Comparison of ENCODE assay signal across 24 mouse cellular contexts in genomic region chr6:17611352-17612010, GRCm38 (mm10). TPM values are rescaled to one million over a fixed set of nuclear protein-coding genes. Genes with fewer than 3 reads are reported as not detected.
A peak's percentile ranks its signal among the peaks of the same experiment; 100 is the strongest.
DNase-seq lines count a peak whose midpoint lies in the region; ATAC-seq and TF ChIP-seq lines count a peak whose summit lies in the region.
"Had no signal": no experiment of that assay in that cellular context is flagged by ENCODE, and none has a peak within 500 bp of the region (broad histone marks: within the 10 kb centered on the region; RNA-seq: fewer than 3 reads in every experiment).

No protein-coding gene starts in this region.

- in situ Hi-C loops in CH12.LX (cut with MboI; ENCODE audit: low pct_ligation_motif_present, low pct_unique_long_range_greater_than_20kb, low sequenced_read_pairs) = no loop called here

- peak; percentile 19; the same call in 1 of the 2 replicates for ATAC-seq in liver, postnatal 0 days
- peak; percentile 65 to 93; a peak in 2 of 4 replicates for ATAC-seq in hematopoietic stem cell, adult 5-6 weeks (replicated peaks in 1 of 2; ENCODE audit: insufficient read depth in 1 of 2, low FRiP score in 2 of 2, low TSS enrichment in 1 of 2, low read depth in 1 of 2, poor library complexity in 2 of 2, severe bottlenecking in 2 of 2)
- ATAC-seq in neutrophil, adult 5-6 weeks (ENCODE audit: extremely low read depth, insufficient number of reproducible peaks, low FRiP score, poor library complexity, severe bottlenecking) = peak; percentile 80
- ATAC-seq: forebrain, postnatal 0 days; inflammation-experienced regulatory T-cells, adult 6 months; midbrain, embryonic 15.5 days had no signal

- no peaks in the 10 kb centered on the region for H3K9me3 ChIP-seq in liver, postnatal 0 days (ENCODE audit: low read length)
- no peaks in the 10 kb centered on the region for H3K9me3 ChIP-seq in CH12.LX (replicated peaks; ENCODE audit: low read length)
- H3K9me3 ChIP-seq: forebrain, embryonic 10.5 days; hindbrain, embryonic 12.5 days; limb, embryonic 12.5 days; midbrain, embryonic 15.5 days; stomach, embryonic 15.5 days had no signal

- no peak for TF ChIP-seq EP300 in liver, postnatal 0 days (IDR thresholded peaks at IDR 0.05; ENCODE audit: low read depth)
- TF ChIP-seq EP300 in CH12.LX (IDR thresholded peaks at IDR 0.05; ENCODE audit: low read length) = peak; percentile 89

- intact Hi-C loops in left cerebral cortex, postnatal 4 days (cut with DNase I) = no loop called here

- no peak for TF ChIP-seq RAD21 in CH12.LX (IDR thresholded peaks at IDR 0.05; ENCODE audit: low read depth, low read length)

- H3K4me1 ChIP-seq in liver, postnatal 0 days (ENCODE audit: insufficient read depth) = 0 out of 2 replicates have a peak, but pooled peaks cover 2% of the 10 kb centered on the region
- peaks cover 5 to 26% of the 10 kb centered on the region in 2 experiments for H3K4me1 ChIP-seq in CH12.LX (ENCODE audit: control insufficient read depth in 1 of 2, insufficient read depth in 2 of 2)
- H3K4me1 ChIP-seq: forebrain, embryonic 10.5 days; hindbrain, embryonic 12.5 days; midbrain, embryonic 15.5 days; stomach, embryonic 15.5 days had no signal

- peak overlapping the region; percentile 26 for H3K4me2 ChIP-seq in liver, postnatal 0 days (ENCODE audit: low read depth, low read length)
- peak overlapping the region; percentile 86 for H3K4me2 ChIP-seq in CH12.LX (ENCODE audit: insufficient read depth, low read depth, poor library complexity, severe bottlenecking)
- H3K4me2 ChIP-seq: heart, embryonic 11.5 days; hindbrain, embryonic 12.5 days; limb, embryonic 12.5 days; midbrain, embryonic 15.5 days; stomach, embryonic 15.5 days had no signal

- no peaks in the 10 kb centered on the region for H3K36me3 ChIP-seq in liver, postnatal 0 days (replicated peaks; ENCODE audit: insufficient read depth, low read length)
- no peaks in the 10 kb centered on the region for H3K36me3 ChIP-seq in CH12.LX (replicated peaks in 1 of 2; ENCODE audit: control insufficient read depth in 1 of 2, insufficient read depth in 1 of 2, low read length in 1 of 2)
- H3K36me3 ChIP-seq: forebrain, embryonic 10.5 days; hindbrain, embryonic 12.5 days; limb, embryonic 12.5 days; midbrain, embryonic 15.5 days; stomach, embryonic 15.5 days had no signal

- DNase-seq in liver, postnatal 0 days = no peak
- no peak for DNase-seq in liver
- peak; percentile 42 for DNase-seq in CH12.LX (ENCODE audit: extremely low read depth)
- no peak for DNase-seq in thymus, postnatal 10 days (ENCODE audit: low spot score in 2 of 2)
- DNase-seq in left cerebral cortex, postnatal 4 days = no peak
- DNase-seq: adrenal gland, postnatal 10 days; cerebellum, adult 11-12 months; cerebellum, postnatal 25 days; forebrain, postnatal 0 days; heart, postnatal 10 days; kidney, adult 2 months; kidney, postnatal 25 days; lung, adult 18-20 months; right cerebral cortex, adult 18-20 months; thymus, adult 18-20 months had no signal

- no peak for TF ChIP-seq CTCF in liver, postnatal 0 days (IDR thresholded peaks at IDR 0.05; ENCODE audit: low read depth)
- no peak for TF ChIP-seq CTCF in CH12.LX (conservative IDR thresholded peaks at IDR 0.05 in 1 of 2, IDR thresholded peaks at IDR 0.05 in 1 of 2; ENCODE audit: low read depth in 2 of 2, low read length in 2 of 2)

- H3K9ac ChIP-seq in liver, postnatal 0 days (replicated peaks) = no peak overlapping the region
- 0 out of 2 replicates have a peak overlapping the region, but pooled peaks have one; percentile 25 for H3K9ac ChIP-seq in CH12.LX (ENCODE audit: insufficient read depth, low read depth)
- H3K9ac ChIP-seq: forebrain, postnatal 0 days; hindbrain, embryonic 12.5 days; limb, embryonic 12.5 days; midbrain, embryonic 15.5 days; stomach, embryonic 15.5 days had no signal

- no peak for TF ChIP-seq POLR2A in CH12.LX (IDR thresholded peaks at IDR 0.05; ENCODE audit: low read depth, low read length)

- H3K27me3 ChIP-seq in liver, postnatal 0 days (ENCODE audit: insufficient read depth, low read length) = no peaks in the 10 kb centered on the region
- no peaks in the 10 kb centered on the region for H3K27me3 ChIP-seq in CH12.LX (replicated peaks)
- H3K27me3 ChIP-seq: hindbrain, embryonic 12.5 days; limb, embryonic 12.5 days; midbrain, embryonic 15.5 days; stomach, embryonic 15.5 days had no signal

- H3K79me2 ChIP-seq in CH12.LX (replicated peaks; ENCODE audit: control insufficient read depth, extremely low read depth, insufficient read depth, poor library complexity, severe bottlenecking) = no peaks in the 10 kb centered on the region

- dilution Hi-C loops in CH12.LX (cut with MboI; ENCODE audit: extremely low pct_ligation_motif_present, extremely low pct_unique_long_range_greater_than_20kb, low sequenced_read_pairs) = no loop called here

- no peak overlapping the region for H3K27ac ChIP-seq in liver, postnatal 0 days (ENCODE audit: low read depth)
- peak overlapping the region; percentile 8 for H3K27ac ChIP-seq in CH12.LX (ENCODE audit: insufficient read depth, low read depth)
- H3K27ac ChIP-seq: forebrain, embryonic 10.5 days; hindbrain, embryonic 12.5 days; limb, embryonic 12.5 days; midbrain, embryonic 15.5 days; stomach, embryonic 15.5 days had no signal

- H3K4me3 ChIP-seq in liver, postnatal 0 days (ENCODE audit: low read depth, low read length) = no peak overlapping the region
- H3K4me3 ChIP-seq in CH12.LX (replicated peaks in 1 of 3; ENCODE audit: low read depth in 2 of 3, low read length in 2 of 3, poor library complexity in 1 of 3) = peak overlapping the region in 1 of 3 experiments; percentile 16
- H3K4me3 ChIP-seq: forebrain, embryonic 10.5 days; hindbrain, embryonic 12.5 days; limb, embryonic 12.5 days; midbrain, embryonic 15.5 days; stomach, embryonic 15.5 days had no signal

- 51% methylated on average over 11 of the region's 11 CpGs for WGBS in liver, postnatal 0 days (ENCODE audit: insufficient replicate concordance)

TF ChIP-seq in CH12.LX, 34 proteins besides CTCF, POLR2A, EP300 and RAD21:
- TF ChIP-seq TBP (conservative IDR thresholded peaks at IDR 0.05; ENCODE audit: low read depth, low read length) (no peak), ZC3H11A (IDR thresholded peaks at IDR 0.05; ENCODE audit: low read depth, low read length) (no peak), CHD2 (IDR thresholded peaks at IDR 0.05; ENCODE audit: low read length) (0 out of 2 replicates have a peak, but pooled peaks have one; percentile 20), JUN (IDR thresholded peaks at IDR 0.05; ENCODE audit: insufficient read depth, low read depth, low read length) (no peak), IRF4 (IDR thresholded peaks at IDR 0.05; ENCODE audit: low read depth, low read length) (peak; percentile 86), SMC3 (IDR thresholded peaks at IDR 0.05; ENCODE audit: low read depth, low read length) (no peak), BHLHE40 (IDR thresholded peaks at IDR 0.05; ENCODE audit: low read depth, low read length) (0 out of 2 replicates have a peak, but pooled peaks have one; percentile 17), JUND (conservative IDR thresholded peaks at IDR 0.05; ENCODE audit: low read depth, low read length) (no peak), MEF2A (IDR thresholded peaks at IDR 0.05; ENCODE audit: borderline replicate concordance, low read depth, low read length) (peak; percentile 72), E2F4 (IDR thresholded peaks at IDR 0.05; ENCODE audit: insufficient replicate concordance, low read depth, low read length) (no peak), PAX5 (IDR thresholded peaks at IDR 0.05; ENCODE audit: low read length) (no peak), RCOR1 (conservative IDR thresholded peaks at IDR 0.05; ENCODE audit: low read depth, low read length) (peak; percentile 50; the same call in 1 of the 2 replicates)

RNA-seq across cellular contexts. Expression of gene Capza2, which starts 24.6 kb away (rescaled TPM):
- polyA plus RNA-seq in liver, postnatal 0 days (2015; fragmentation: Nextera tagmentation; extraction: Ambion mirVana) = 104 and 107 TPM in 2 replicates
- 64.9 and 81.2 TPM in 2 replicates for total RNA-seq in CH12.LX (2012; rRNA removed)
- total RNA-seq in CH12.LX (2014; rRNA removed) = 277 and 305 TPM in 2 replicates
- 171 and 212 TPM in 2 replicates for polyA plus RNA-seq in CH12.LX (2012; ENCODE audit: insufficient read length, low read depth)
- 355 and 398 TPM in 2 replicates for total RNA-seq in hematopoietic stem cell, adult 5-6 weeks (2017)
- 326 and 336 TPM in 2 replicates for total RNA-seq in neutrophil, adult 5-6 weeks (2017)
- total RNA-seq in left cerebral cortex, postnatal 4 days (2021) = 100 to 1,000 TPM; 200 to 204 TPM

Comparison
In these comparisons a context has a peak if more than half of its experiments do, and no peak if none do; other contexts are left out.
1. ATAC-seq: peak in every context shown above with its lines; median percentile 80 in neutrophil, adult 5-6 weeks; 79 in hematopoietic stem cell, adult 5-6 weeks; 19 in liver, postnatal 0 days.